In the genomic region with DNA sequence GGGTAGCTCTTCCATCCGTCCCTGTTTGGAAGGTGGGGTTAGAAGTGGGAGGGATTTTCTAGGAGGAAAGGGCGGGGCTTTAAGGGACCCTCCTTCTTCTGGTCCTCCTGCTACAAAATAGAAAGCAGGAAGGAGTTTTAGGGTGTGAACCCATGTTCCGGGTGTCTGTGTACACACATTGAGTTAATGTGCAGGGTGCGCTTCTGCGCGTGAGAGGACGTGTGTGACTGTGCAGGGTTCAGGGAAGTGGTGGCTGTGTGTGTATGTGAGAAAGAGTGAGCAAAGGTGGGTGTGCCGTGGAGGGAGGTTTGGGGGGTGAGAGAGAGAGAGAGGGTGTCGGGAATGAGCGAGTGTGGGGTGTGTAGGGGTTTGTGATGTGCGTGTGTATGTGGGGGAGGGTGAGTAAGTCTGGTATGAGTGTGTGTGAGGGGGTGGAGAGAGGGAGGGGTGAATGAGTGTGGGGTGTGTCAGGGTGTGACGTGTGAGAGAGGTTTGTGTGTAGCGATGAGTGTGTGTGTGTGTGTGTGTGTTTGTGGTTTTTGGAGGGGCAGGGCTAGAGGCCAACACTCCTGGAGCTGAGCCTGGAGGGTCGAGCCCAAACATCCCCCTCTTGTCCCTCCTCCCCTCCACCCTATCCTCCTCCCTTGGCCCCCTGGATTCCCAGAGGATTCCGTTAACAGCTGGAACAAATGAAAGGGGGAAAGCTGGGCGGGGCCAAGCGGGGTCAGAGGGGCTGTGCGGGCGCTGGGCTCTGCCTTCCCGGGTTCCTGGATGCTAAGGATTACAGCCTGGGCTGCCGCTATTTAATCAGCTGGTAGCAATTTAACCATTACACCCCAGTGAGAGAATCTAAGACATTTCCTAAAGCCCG, we compare ENCODE assay signal across 8 mouse cellular contexts.
A peak's percentile ranks its signal among the peaks of the same experiment; 100 is the strongest.
DNase-seq lines count a peak whose midpoint lies in the region; ATAC-seq and TF ChIP-seq lines count a peak whose summit lies in the region.

No protein-coding gene starts in this region.

- peak overlapping the region; percentile 74 for H3K4me3 ChIP-seq in E14TG2a.4 (replicated peaks; ENCODE audit: low read length)
- H3K4me3 ChIP-seq in intestine, embryonic 16.5 days (ENCODE audit: low read length) = peak overlapping the region; percentile 35
- peak overlapping the region; percentile 23 for H3K4me3 ChIP-seq in lung, embryonic 14.5 days (ENCODE audit: low read depth, low read length)
- H3K4me3 ChIP-seq in neural tube, embryonic 13.5 days = peak overlapping the region; percentile 24

- peaks cover 89% of the 10 kb centered on the region for H3K4me1 ChIP-seq in E14TG2a.4 (replicated peaks; ENCODE audit: low read depth, low read length)
- peaks cover 23% of the 10 kb centered on the region for H3K4me1 ChIP-seq in intestine, embryonic 16.5 days (ENCODE audit: control insufficient read depth, insufficient read depth, low read length)
- peaks cover 17% of the 10 kb centered on the region for H3K4me1 ChIP-seq in lung, embryonic 14.5 days (ENCODE audit: insufficient read depth)
- H3K4me1 ChIP-seq in neural tube, embryonic 13.5 days (replicated peaks) = peaks cover 21% of the 10 kb centered on the region

- peak; percentile 66 for ATAC-seq in intestine, embryonic 16.5 days
- peak; percentile 85 for ATAC-seq in lung, embryonic 14.5 days (ENCODE audit: insufficient read depth)
- peak; percentile 66; the same call in 1 of the 2 replicates for ATAC-seq in neural tube, embryonic 13.5 days (ENCODE audit: low read depth)

- H3K4me2 ChIP-seq in intestine, embryonic 16.5 days (ENCODE audit: low read depth, low read length) = peak overlapping the region; percentile 55
- peak overlapping the region; percentile 62 for H3K4me2 ChIP-seq in lung, embryonic 14.5 days
- peak overlapping the region; percentile 51 for H3K4me2 ChIP-seq in neural tube, embryonic 13.5 days

- no peak for TF ChIP-seq CTCF in E14TG2a.4 (conservative IDR thresholded peaks at IDR 0.05; ENCODE audit: low read length)
- TF ChIP-seq CTCF in lung, embryonic 14.5 days (IDR thresholded peaks at IDR 0.05; ENCODE audit: low read depth) = no peak

- peak overlapping the region; percentile 50 for H3K27ac ChIP-seq in intestine, embryonic 16.5 days (ENCODE audit: low read length)
- H3K27ac ChIP-seq in lung, embryonic 14.5 days (ENCODE audit: low read depth) = no peak overlapping the region
- 0 out of 2 replicates have a peak overlapping the region, but pooled peaks have one; percentile 13 for H3K27ac ChIP-seq in neural tube, embryonic 13.5 days (replicated peaks)

- WGBS in intestine, embryonic 16.5 days = 6% methylated on average over 22 of the region's 22 CpGs
- 6% methylated on average over 22 of the region's 22 CpGs for WGBS in lung, embryonic 14.5 days
- 6% methylated on average over 22 of the region's 22 CpGs for WGBS in neural tube, embryonic 13.5 days

- H3K27me3 ChIP-seq in E14TG2a.4 (ENCODE audit: insufficient read depth, low read length) = no peaks in the 10 kb centered on the region; the same call in 1 of the 2 replicates
- H3K27me3 ChIP-seq in intestine, embryonic 16.5 days (replicated peaks; ENCODE audit: control insufficient read depth, insufficient read depth, low read length) = no peaks in the 10 kb centered on the region
- H3K27me3 ChIP-seq in lung, embryonic 14.5 days (ENCODE audit: insufficient read depth, low read length) = no peaks in the 10 kb centered on the region
- peaks cover 9% of the 10 kb centered on the region; the same call in 1 of the 2 replicates for H3K27me3 ChIP-seq in neural tube, embryonic 13.5 days

- DNase-seq in embryo, embryonic 10.5 days (ENCODE audit: low spot score) = peak; percentile 92
- DNase-seq in heart, adult 11 months = peak; percentile 98
- DNase-seq in lung, embryonic 14.5 days = peak; percentile 87
- DNase-seq in yolk sac, embryonic 10.5 days (ENCODE audit: low spot score) = peak; percentile 71
- DNase-seq in left cerebral cortex, adult 18-20 months (ENCODE audit: low spot score in 2 of 2) = no peak

- H3K9me3 ChIP-seq in E14TG2a.4 (ENCODE audit: low read length) = no peaks in the 10 kb centered on the region
- no peaks in the 10 kb centered on the region for H3K9me3 ChIP-seq in intestine, embryonic 16.5 days (ENCODE audit: control insufficient read depth, low read length)
- no peaks in the 10 kb centered on the region for H3K9me3 ChIP-seq in lung, embryonic 14.5 days (ENCODE audit: low read depth, low read length)
- H3K9me3 ChIP-seq in neural tube, embryonic 13.5 days = no peaks in the 10 kb centered on the region

- H3K36me3 ChIP-seq in E14TG2a.4 (ENCODE audit: insufficient read depth, low read length) = no peaks in the 10 kb centered on the region
- H3K36me3 ChIP-seq in intestine, embryonic 16.5 days (ENCODE audit: control insufficient read depth, insufficient read depth, low read length) = no peaks in the 10 kb centered on the region
- no peaks in the 10 kb centered on the region for H3K36me3 ChIP-seq in lung, embryonic 14.5 days (ENCODE audit: insufficient read depth)
- no peaks in the 10 kb centered on the region for H3K36me3 ChIP-seq in neural tube, embryonic 13.5 days

- peak overlapping the region; percentile 53 for H3K9ac ChIP-seq in intestine, embryonic 16.5 days (ENCODE audit: low read depth, low read length)
- H3K9ac ChIP-seq in lung, embryonic 14.5 days = peak overlapping the region; percentile 30
- peak overlapping the region; percentile 58 for H3K9ac ChIP-seq in neural tube, embryonic 13.5 days

Comparison
In these comparisons a context has a peak if more than half of its experiments do, and no peak if none do; other contexts are left out.
1. H3K4me3 ChIP-seq: peak in every context shown above with its lines; median percentile 74 in E14TG2a.4; 35 in intestine, embryonic 16.5 days; 24 in neural tube, embryonic 13.5 days; 23 in lung, embryonic 14.5 days.
2. DNase-seq: peak in embryo, embryonic 10.5 days (single experiment), heart, adult 11 months (single experiment), lung, embryonic 14.5 days (single experiment) and yolk sac, embryonic 10.5 days (single experiment); none in left cerebral cortex, adult 18-20 months (0 of 2).
3. Peak in every context shown above with its lines, with median percentiles within 50 percentile points of each other: ATAC-seq, H3K4me2 ChIP-seq and H3K9ac ChIP-seq.